Mouse (Mus musculus): Measurements from ENCODE around the gene Lin7a.

GRCm38 (mm10) chr10:107225871-107226270 is 45.6 kb upstream of the Lin7a start:
- TF ChIP-seq E2F4 (IDR thresholded peaks at IDR 0.05; ENCODE audit: insufficient read depth) (no peak), USF1 (IDR thresholded peaks at IDR 0.05; ENCODE audit: low read depth) (no peak), POLR2A (IDR thresholded peaks at IDR 0.05; ENCODE audit: insufficient read length, low read depth) (no peak), MYOG (IDR thresholded peaks at IDR 0.05; ENCODE audit: control insufficient read depth in 1 of 3, insufficient read depth in 1 of 3, insufficient read length in 2 of 3, low read depth in 2 of 3) (no peak), POLR2AphosphoS2 (IDR thresholded peaks at IDR 0.05; ENCODE audit: insufficient read length, low read depth) (no peak), TCF12 (IDR thresholded peaks at IDR 0.05; ENCODE audit: insufficient read depth, poor library complexity, severe bottlenecking) (no peak), MYOD1 (IDR thresholded peaks at IDR 0.05; ENCODE audit: control insufficient read depth in 1 of 3, insufficient read length in 2 of 3, low read depth in 2 of 3) (no peak), MAX (IDR thresholded peaks at IDR 0.05; ENCODE audit: low read depth) (no peak), SRF (IDR thresholded peaks at IDR 0.05; ENCODE audit: control insufficient read depth, insufficient read length, low read depth) (no peak), CEBPB (IDR thresholded peaks at IDR 0.05; ENCODE audit: insufficient read depth, poor library complexity, severe bottlenecking) (no peak)

Data from myocyte (in vitro differentiated cells).